Mouse (Mus musculus) midbrain, embryonic 14.5 days (tissue): Measurements from ENCODE around the gene Olfr1487. TPM values are rescaled to one million over a fixed set of nuclear protein-coding genes. Genes with fewer than 3 reads are reported as not detected.
"Not testable (repeated sequence)": the region's sequence is repeated elsewhere in the genome, so short reads cannot be mapped to it uniquely, and the experiment has no call there.

ENCODE experiments used
- ATAC-seq: fragments of 200-750 bp; cut with Nextera tagmentation; 2 replicates; pipeline ENCODE4 v1.8.0; 2017; ENCODE audit warnings: moderate number of reproducible peaks, moderate library complexity; ENCODE audit not compliant: low FRiP score, low TSS enrichment
- DNase-seq: peaks from one replicate; pipeline ENCODE4 v3.0.0-alpha.2; 2015
- H3K27ac ChIP-seq: fragments of 300-500 bp; sonication (generic); replicated peaks from 2 replicates; pipeline ENCODE4 v1.5.1; 2014; ENCODE audit warnings: mild to moderate bottlenecking, low read depth, low read length, moderate library complexity
- H3K27me3 ChIP-seq: fragments of 300-500 bp; sonication (generic); 2 replicates; pipeline ENCODE4 v1.6.1; 2014; ENCODE audit warnings: low read length, control low read depth, mixed read lengths; ENCODE audit not compliant: control insufficient read depth, insufficient read depth
- H3K36me3 ChIP-seq: fragments of 300-500 bp; sonication (generic); 2 replicates; pipeline ENCODE4 v1.6.1; 2014; ENCODE audit warnings: low read length, control low read depth; ENCODE audit not compliant: control insufficient read depth, insufficient read depth
- H3K4me1 ChIP-seq: fragments of 300-500 bp; sonication (generic); 2 replicates; pipeline ENCODE4 v1.6.1; 2014; ENCODE audit warnings: mild to moderate bottlenecking, antibody characterized with exemption, low read length, control low read depth; ENCODE audit not compliant: control insufficient read depth, insufficient read depth
- H3K4me2 ChIP-seq: fragments of 300-500 bp; sonication (generic); 2 replicates; pipeline ENCODE4 v1.6.1; 2014; ENCODE audit warnings: mild to moderate bottlenecking, low read length, moderate library complexity
- H3K4me3 ChIP-seq: fragments of 300-500 bp; sonication (generic); replicated peaks from 2 replicates; pipeline ENCODE4 v1.5.1; 2014; ENCODE audit warnings: low read depth, low read length
- H3K9ac ChIP-seq: fragments of 300-500 bp; sonication (generic); replicated peaks from 2 replicates; pipeline ENCODE4 v1.6.1; 2014; ENCODE audit warnings: mild to moderate bottlenecking, low read length, moderate library complexity
- H3K9me3 ChIP-seq: fragments of 300-500 bp; sonication (generic); 2 replicates; pipeline ENCODE4 v1.6.1; 2016; ENCODE audit warnings: low read length, control low read depth, mixed read lengths; ENCODE audit not compliant: control insufficient read depth
- WGBS: fragments of 180-500 bp; shearing (Covaris S2); extraction: QIAGEN DNeasy Blood & Tissue Kit; methylation state at CpG from one replicate; pipeline ENCODE4 v1.1.7; 2014; 5-methylcytosine and 5-hydroxymethylcytosine counted together
- microRNA-seq: library from miRNA; unstranded; fragments of <30 nt; microRNA quantifications from one replicate; pipeline ENCODE4, GENCODE M21; 2016
- polyA plus RNA-seq: library from polyadenylated mRNA; unstranded; fragments of >200 nt; fragmentation: Nextera tagmentation; extraction: Ambion mirVana; gene quantifications from 2 replicates; pipeline ENCODE4 v1.2.1, GENCODE M21; 2014

Olfr1487 gene
- not detected in 2 replicates for polyA plus RNA-seq

DNA sequence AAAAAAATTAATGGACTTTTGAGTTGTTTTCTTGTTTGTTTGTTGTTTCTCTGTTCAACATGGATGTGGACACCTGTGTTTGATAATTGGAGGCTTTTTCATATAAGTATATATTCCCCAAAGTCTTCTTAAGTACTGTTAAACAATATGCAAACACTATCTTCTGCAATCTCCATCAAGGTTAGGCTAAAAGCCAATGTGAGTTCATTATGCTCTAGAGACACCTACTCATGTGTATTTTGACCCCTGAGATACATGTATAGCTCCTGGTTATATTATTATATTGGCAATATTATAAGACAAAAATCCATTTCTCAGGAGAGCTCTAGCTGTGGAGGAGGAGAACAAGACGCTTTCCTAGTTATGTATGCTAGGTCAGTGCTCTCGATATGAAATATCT, at the start of gene Olfr1487:
Gene Olfr1487, plus strand, starts transcription at position 301 of the 400 bp plus-strand sequence.
- 94% methylated on average over 2 of the region's 2 CpGs for WGBS
- peaks cover 20% of the 10 kb centered on the region; the same call in 1 of the 2 replicates for H3K9me3 ChIP-seq
- not testable (repeated sequence) for H3K27me3 ChIP-seq

DNA sequence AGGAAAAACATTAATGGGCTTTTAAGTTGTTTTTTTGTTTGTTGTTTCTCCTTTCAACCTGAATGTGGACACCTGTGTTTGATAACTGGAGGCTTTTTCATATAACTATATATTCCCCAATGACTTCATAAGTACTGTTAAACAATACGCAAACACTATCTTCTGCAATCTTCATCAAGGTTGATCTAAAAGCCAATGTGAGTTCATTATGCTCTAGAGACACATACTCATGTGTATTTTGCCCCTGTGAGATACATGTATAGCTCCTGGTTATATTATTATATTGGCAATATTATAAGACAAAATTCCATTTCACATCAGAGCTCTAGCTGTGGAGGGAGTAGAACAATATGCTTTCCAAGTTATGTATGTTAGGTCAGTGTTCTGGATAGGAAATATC, 34.0 kb upstream of the Olfr1487 start, which contains the start of gene Olfr1484:
Gene Olfr1484, plus strand, starts transcription at position 301 of the 400 bp plus-strand sequence.
- Histone ChIP-seq H3K27me3 (no peaks in the 10 kb centered on the region), H3K4me1 (no peaks in the 10 kb centered on the region), H3K36me3 (no peaks in the 10 kb centered on the region), H3K4me3 (no peak within 1 kb of the TSS), H3K27ac (no peak within 1 kb of the TSS), H3K9ac (no peak within 1 kb of the TSS), H3K4me2 (no peak within 1 kb of the TSS), H3K9me3 (no peaks in the 10 kb centered on the region)
- ATAC-seq = no peak
- WGBS = 90% methylated on average over 1 of the region's 1 CpGs
- DNase-seq = no peak

More for the DNA sequence above, at the start of gene Olfr1487:
- ATAC-seq, H3K9ac ChIP-seq, DNase-seq, H3K4me1 ChIP-seq, H3K27ac ChIP-seq, H3K36me3 ChIP-seq, H3K4me3 ChIP-seq, H3K4me2 ChIP-seq: not testable (repeated sequence)

DNA sequence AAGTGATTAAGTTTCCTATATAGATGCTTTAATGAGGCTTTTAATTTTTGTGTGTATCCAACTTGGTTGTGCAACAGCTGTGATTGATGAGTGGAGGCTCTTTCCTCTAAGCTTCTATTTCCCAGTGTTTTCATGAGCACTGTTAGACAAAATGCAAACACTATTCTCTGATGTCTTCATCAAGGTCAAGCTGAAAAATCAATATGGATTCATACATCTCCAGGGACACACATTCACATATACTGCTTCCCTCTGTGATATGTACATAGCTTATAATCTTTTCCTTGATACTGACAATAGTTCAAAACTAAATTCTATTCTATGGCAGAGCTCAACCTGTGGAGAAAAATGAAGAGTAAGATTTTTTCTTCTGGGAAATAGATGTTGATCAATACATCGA, 14.1 kb downstream of the Olfr1487 start, which contains the start of gene Olfr1489:
Gene Olfr1489, plus strand, starts transcription at position 301 of the 400 bp plus-strand sequence.
- H3K4me2 ChIP-seq = no peak within 1 kb of the TSS
- H3K27me3 ChIP-seq = no peaks in the 10 kb centered on the region
- DNase-seq (no peak), ATAC-seq (no peak)
- no peak within 1 kb of the TSS for H3K4me3 ChIP-seq
- no peaks in the 10 kb centered on the region for H3K36me3 ChIP-seq
- no peak within 1 kb of the TSS for H3K27ac ChIP-seq
- WGBS = 88% methylated on average over 1 of the region's 1 CpGs
- no peak within 1 kb of the TSS for H3K9ac ChIP-seq
- no peaks in the 10 kb centered on the region for H3K4me1 ChIP-seq
- peaks cover 11% of the 10 kb centered on the region; the same call in 1 of the 2 replicates for H3K9me3 ChIP-seq

DNA sequence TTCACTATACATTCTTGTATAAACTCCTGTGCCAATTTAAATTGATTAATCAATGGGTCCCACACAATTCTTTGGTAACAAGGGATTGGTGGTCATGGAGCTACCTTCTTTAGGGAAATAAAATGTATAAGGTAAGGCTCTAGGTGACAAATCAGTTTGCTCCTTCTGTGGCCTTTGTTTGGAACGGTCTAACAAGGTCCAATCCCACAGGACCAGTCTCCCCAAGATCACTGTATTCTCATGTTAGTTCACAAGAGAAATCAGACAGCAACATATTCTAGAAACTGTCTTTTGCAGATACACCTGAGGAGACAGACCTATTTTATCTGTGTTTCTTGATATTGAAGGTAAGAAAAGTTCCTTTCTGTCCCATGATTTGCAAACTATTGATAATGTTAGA, 33.6 kb downstream of the Olfr1487 start, which contains the start of gene Olfr1490:
Gene Olfr1490, plus strand, starts transcription at position 301 of the 400 bp plus-strand sequence.
- no peaks in the 10 kb centered on the region for H3K9me3 ChIP-seq
- no peak within 1 kb of the TSS for H3K9ac ChIP-seq
- no peak within 1 kb of the TSS for H3K4me3 ChIP-seq
- H3K27ac ChIP-seq = no peak within 1 kb of the TSS
- DNase-seq = no peak
- H3K27me3 ChIP-seq = no peaks in the 10 kb centered on the region
- no peak within 1 kb of the TSS for H3K4me2 ChIP-seq
- no peaks in the 10 kb centered on the region for H3K36me3 ChIP-seq
- no peaks in the 10 kb centered on the region for H3K4me1 ChIP-seq
- no peak for ATAC-seq
- 76% methylated on average over 1 of the region's 1 CpGs for WGBS

Small RNA genes lying within 50 kb of the gene (microRNA-seq; reads per million reads assigned to microRNA genes)
- gene Gm22323 = not detected
- not detected for gene Gm23931

Other genes with a start within 250 kb of the Olfr1487 start
- gene Olfr1469, start 209.5 kb upstream of the Olfr1487 start, polyA plus RNA-seq = not detected in 2 replicates
- gene Olfr1471, start 174.0 kb upstream of the Olfr1487 start, polyA plus RNA-seq = not detected in 2 replicates
- gene Olfr1472, start 161.3 kb upstream of the Olfr1487 start, polyA plus RNA-seq = not detected in 2 replicates
- not detected in 2 replicates for gene Olfr1474, start 147.8 kb upstream of the Olfr1487 start, polyA plus RNA-seq
- gene Olfr1475, start 137.2 kb upstream of the Olfr1487 start, polyA plus RNA-seq = not detected in 2 replicates
- not detected in 2 replicates for gene Olfr1477, start 116.8 kb upstream of the Olfr1487 start, polyA plus RNA-seq
- gene Olfr1480, start 89.5 kb upstream of the Olfr1487 start, polyA plus RNA-seq = not detected in 2 replicates
- not detected in 2 replicates for gene Olfr1484, start 33.9 kb upstream of the Olfr1487 start, polyA plus RNA-seq
- not detected in 2 replicates for gene Olfr1489, start 14.2 kb downstream of the Olfr1487 start, polyA plus RNA-seq
- not detected in 2 replicates for gene Olfr1490, start 33.7 kb downstream of the Olfr1487 start, polyA plus RNA-seq
- gene Olfr1491, start 79.9 kb downstream of the Olfr1487 start, polyA plus RNA-seq = not detected in 2 replicates
- gene Olfr1493-ps1, start 105.9 kb downstream of the Olfr1487 start, polyA plus RNA-seq = not detected in 2 replicates
- not detected in 2 replicates for gene Olfr1494, start 122.4 kb downstream of the Olfr1487 start, polyA plus RNA-seq
- gene Olfr1495, start 147.2 kb downstream of the Olfr1487 start, polyA plus RNA-seq = not detected in 2 replicates
- not detected in 2 replicates for gene Olfr1496, start 160.5 kb downstream of the Olfr1487 start, polyA plus RNA-seq
- not detected in 2 replicates for gene Olfr1497, start 180.8 kb downstream of the Olfr1487 start, polyA plus RNA-seq
- gene Olfr1499, start 202.1 kb downstream of the Olfr1487 start, polyA plus RNA-seq = not detected in 2 replicates
- gene Olfr1500, start 213.1 kb downstream of the Olfr1487 start, polyA plus RNA-seq = not detected in 2 replicates
- gene Olfr1501, start 233.3 kb downstream of the Olfr1487 start, polyA plus RNA-seq = not detected in 2 replicates
- not detected in 2 replicates for gene Olfr1502, start 244.4 kb downstream of the Olfr1487 start, polyA plus RNA-seq